Mouse (Mus musculus): ENCODE measurements around the gene Nfe2l1. TPM values are rescaled to one million over a fixed set of nuclear protein-coding genes. Genes with fewer than 3 reads are reported as not detected.
"Not testable (repeated sequence)": the region's sequence is repeated elsewhere in the genome, so short reads cannot be mapped to it uniquely, and the experiment has no call there.

The Nfe2l1 gene
- total and polyA plus RNA-seq, 3 experiments: 37.5 to 66.5 (median 47.0) TPM

- not testable (repeated sequence) for H3K27me3 ChIP-seq (ENCODE audit: control insufficient read depth in 1 of 2, insufficient read depth in 2 of 2, low read length in 2 of 2); H3K36me3 ChIP-seq (ENCODE audit: control insufficient read depth in 1 of 2, insufficient read depth in 2 of 2, low read length in 2 of 2); H3K9ac ChIP-seq (ENCODE audit: control insufficient read depth, low read depth, low read length, poor library complexity, severe bottlenecking); DNase-seq (ENCODE audit: low read depth, low spot score); H3K27ac ChIP-seq (ENCODE audit: control insufficient read depth, low read depth, low read length); H3K4me1 ChIP-seq (ENCODE audit: control insufficient read depth in 1 of 2, insufficient read depth in 2 of 2, low read length in 2 of 2); H3K79me2 ChIP-seq (ENCODE audit: control insufficient read depth, insufficient read depth, low read length, poor library complexity); H3K9me3 ChIP-seq (replicated peaks; ENCODE audit: insufficient read depth, low read length)
- peak overlapping the region; percentile 56; a peak in 3 of 4 replicates for H3K4me3 ChIP-seq (ENCODE audit: control insufficient read depth in 1 of 2, insufficient read depth in 1 of 2, low read depth in 2 of 2, low read length in 2 of 2)
- TF ChIP-seq ZNF384 (IDR thresholded peaks at IDR 0.05; ENCODE audit: low read depth, low read length): peak; percentile 69
These were observed 19.4 kb upstream of the Nfe2l1 start for GRCm38 (mm10) chr11:96849145-96849544.

GRCm38 (mm10) chr11:96848694-96849093 is 18.9 kb upstream of the Nfe2l1 start:
- Histone ChIP-seq H3K4me1 (ENCODE audit: control insufficient read depth in 1 of 2, insufficient read depth in 2 of 2, low read length in 2 of 2) (no peaks in the 10 kb centered on the region; a peak in 1 of 4 replicates), H3K9ac (ENCODE audit: control insufficient read depth, low read depth, low read length, poor library complexity, severe bottlenecking) (no peak overlapping the region), H3K9me3 (replicated peaks; ENCODE audit: insufficient read depth, low read length) (no peaks in the 10 kb centered on the region), H3K27me3 (ENCODE audit: control insufficient read depth in 1 of 2, insufficient read depth in 2 of 2, low read length in 2 of 2) (peaks cover 0 to 6% of the 10 kb centered on the region in 2 experiments; a peak in 3 of 4 replicates), H3K27ac (ENCODE audit: control insufficient read depth, low read depth, low read length) (no peak overlapping the region), H3K36me3 (ENCODE audit: control insufficient read depth in 1 of 2, insufficient read depth in 2 of 2, low read length in 2 of 2) (no peaks in the 10 kb centered on the region), H3K4me3 (ENCODE audit: control insufficient read depth in 1 of 2, insufficient read depth in 1 of 2, low read depth in 2 of 2, low read length in 2 of 2) (no peak overlapping the region), H3K79me2 (ENCODE audit: control insufficient read depth, insufficient read depth, low read length, poor library complexity) (no peaks in the 10 kb centered on the region)
- TF ChIP-seq RAD21 (IDR thresholded peaks at IDR 0.05; ENCODE audit: low read depth, low read length): no peak
- no peak for TF ChIP-seq CHD1 (IDR thresholded peaks at IDR 0.05; ENCODE audit: low read depth, low read length)
- DNase-seq (ENCODE audit: low read depth, low spot score): no peak

GRCm38 (mm10) chr11:96847240-96847639 is 17.5 kb upstream of the Nfe2l1 start:
- TF ChIP-seq MXI1 (IDR thresholded peaks at IDR 0.05; ENCODE audit: low read depth, low read length) (no peak), TAL1 (IDR thresholded peaks at IDR 0.05; ENCODE audit: low read length) (no peak), CHD1 (IDR thresholded peaks at IDR 0.05; ENCODE audit: low read depth, low read length) (no peak), UBTF (IDR thresholded peaks at IDR 0.05; ENCODE audit: borderline replicate concordance, insufficient read depth, low read depth, low read length) (no peak), CTCF (IDR thresholded peaks at IDR 0.05 in 2 of 3, conservative IDR thresholded peaks at IDR 0.05 in 1 of 3; ENCODE audit: control insufficient read depth in 1 of 3, insufficient read depth in 1 of 3, low read depth in 2 of 3, low read length in 3 of 3, poor library complexity in 1 of 3, severe bottlenecking in 1 of 3) (no peak), SIN3A (IDR thresholded peaks at IDR 0.05; ENCODE audit: low read length) (no peak), HCFC1 (IDR thresholded peaks at IDR 0.05; ENCODE audit: low read depth, low read length) (no peak)
- H3K9me3 ChIP-seq (replicated peaks; ENCODE audit: insufficient read depth, low read length): no peaks in the 10 kb centered on the region
- no peak overlapping the region for H3K4me3 ChIP-seq (ENCODE audit: control insufficient read depth in 1 of 2, insufficient read depth in 1 of 2, low read depth in 2 of 2, low read length in 2 of 2)
- no peak overlapping the region for H3K9ac ChIP-seq (ENCODE audit: control insufficient read depth, low read depth, low read length, poor library complexity, severe bottlenecking)
- H3K36me3 ChIP-seq (ENCODE audit: control insufficient read depth in 1 of 2, insufficient read depth in 2 of 2, low read length in 2 of 2): no peaks in the 10 kb centered on the region
- DNase-seq (ENCODE audit: low read depth, low spot score): no peak
- H3K27me3 ChIP-seq (ENCODE audit: control insufficient read depth in 1 of 2, insufficient read depth in 2 of 2, low read length in 2 of 2): peaks cover 0 to 7% of the 10 kb centered on the region in 2 experiments; a peak in 3 of 4 replicates
- H3K79me2 ChIP-seq (ENCODE audit: control insufficient read depth, insufficient read depth, low read length, poor library complexity): no peaks in the 10 kb centered on the region
- no peaks in the 10 kb centered on the region; a peak in 1 of 4 replicates for H3K4me1 ChIP-seq (ENCODE audit: control insufficient read depth in 1 of 2, insufficient read depth in 2 of 2, low read length in 2 of 2)
- H3K27ac ChIP-seq (ENCODE audit: control insufficient read depth, low read depth, low read length): no peak overlapping the region

GRCm38 (mm10) chr11:96843627-96844026 is 13.9 kb upstream of the Nfe2l1 start:
- Histone ChIP-seq H3K27ac (ENCODE audit: control insufficient read depth, low read depth, low read length) (no peak overlapping the region), H3K4me3 (ENCODE audit: control insufficient read depth in 1 of 2, insufficient read depth in 1 of 2, low read depth in 2 of 2, low read length in 2 of 2) (no peak overlapping the region), H3K9me3 (replicated peaks; ENCODE audit: insufficient read depth, low read length) (no peaks in the 10 kb centered on the region), H3K27me3 (ENCODE audit: control insufficient read depth in 1 of 2, insufficient read depth in 2 of 2, low read length in 2 of 2) (peaks cover 9 to 14% of the 10 kb centered on the region in 2 experiments), H3K79me2 (ENCODE audit: control insufficient read depth, insufficient read depth, low read length, poor library complexity) (no peaks in the 10 kb centered on the region), H3K36me3 (ENCODE audit: control insufficient read depth in 1 of 2, insufficient read depth in 2 of 2, low read length in 2 of 2) (no peaks in the 10 kb centered on the region), H3K9ac (ENCODE audit: control insufficient read depth, low read depth, low read length, poor library complexity, severe bottlenecking) (no peak overlapping the region), H3K4me1 (ENCODE audit: control insufficient read depth in 1 of 2, insufficient read depth in 2 of 2, low read length in 2 of 2) (no peaks in the 10 kb centered on the region)
- no peak for DNase-seq (ENCODE audit: low read depth, low spot score)
- no peak for TF ChIP-seq ZKSCAN1 (IDR thresholded peaks at IDR 0.05; ENCODE audit: low read depth, low read length)
- TF ChIP-seq USF2 (IDR thresholded peaks at IDR 0.05; ENCODE audit: borderline replicate concordance in 1 of 2, insufficient read depth in 1 of 2, low read depth in 1 of 2, low read length in 2 of 2): no peak
- peak; percentile 64 for TF ChIP-seq ZNF384 (IDR thresholded peaks at IDR 0.05; ENCODE audit: low read depth, low read length)
- TF ChIP-seq MAZ (IDR thresholded peaks at IDR 0.05; ENCODE audit: low read depth, low read length): no peak
- TF ChIP-seq SMC3 (IDR thresholded peaks at IDR 0.05; ENCODE audit: low read depth, low read length): no peak
- no peak for TF ChIP-seq MYC (IDR thresholded peaks at IDR 0.05; ENCODE audit: low read depth, low read length)
- no peak for TF ChIP-seq NRF1 (IDR thresholded peaks at IDR 0.05; ENCODE audit: insufficient read depth, low read depth, low read length, poor library complexity, severe bottlenecking)

All from MEL (cell line).